Mouse (Mus musculus): ENCODE results near the gene Hipk4. TPM values are rescaled to one million over a fixed set of nuclear protein-coding genes. Genes with fewer than 3 reads are reported as not detected.
A peak's percentile ranks its signal among the peaks of the same experiment; 100 is the strongest.

Gene Hipk4
- total and polyA plus RNA-seq, 2 experiments = not detected

DNA sequence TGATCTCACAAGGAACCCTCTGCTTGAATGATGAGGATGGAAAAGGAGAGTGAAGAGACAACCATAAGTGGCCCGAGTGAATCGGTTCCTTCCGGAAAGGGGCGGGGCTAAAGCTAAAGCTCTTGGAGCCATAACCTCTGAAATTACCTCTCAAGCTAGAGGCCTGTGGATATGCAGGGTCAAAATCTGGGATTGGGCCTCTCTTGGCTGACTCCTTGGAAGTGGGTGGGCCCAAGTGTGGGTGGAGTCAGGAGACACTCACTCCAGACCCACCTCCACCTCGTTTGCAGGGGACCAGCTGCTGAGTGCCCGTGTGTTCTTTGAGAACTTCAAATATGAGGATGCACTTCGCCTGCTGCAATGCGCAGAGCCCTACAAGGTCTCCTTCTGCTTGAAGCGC, 8.1 kb upstream of the Hipk4 start:
- Histone ChIP-seq H3K4me1 (ENCODE audit: control insufficient read depth, insufficient read depth, low read length) (no peaks in the 10 kb centered on the region), H3K27me3 (ENCODE audit: control insufficient read depth, insufficient read depth, low read length) (no peaks in the 10 kb centered on the region), H3K4me3 (ENCODE audit: insufficient read depth, low read depth, low read length) (no peak overlapping the region), H3K9ac (ENCODE audit: low read depth, low read length) (no peak overlapping the region), H3K79me2 (ENCODE audit: control insufficient read depth, insufficient read depth, low read length) (no peaks in the 10 kb centered on the region), H3K27ac (replicated peaks; ENCODE audit: insufficient read depth, low read depth, low read length) (no peak overlapping the region), H3K36me3 (ENCODE audit: control insufficient read depth, insufficient read depth, low read length) (no peaks in the 10 kb centered on the region)
- DNase-seq (ENCODE audit: extremely low read depth, low read depth, low spot score) = no peak
- 78% methylated on average over 9 of the region's 9 CpGs for WGBS
- TF ChIP-seq CTCF (IDR thresholded peaks at IDR 0.05; ENCODE audit: low read depth, low read length) (no peak), POLR2A (IDR thresholded peaks at IDR 0.05; ENCODE audit: extremely low read depth, insufficient read depth, low read length) (no peak)

DNA sequence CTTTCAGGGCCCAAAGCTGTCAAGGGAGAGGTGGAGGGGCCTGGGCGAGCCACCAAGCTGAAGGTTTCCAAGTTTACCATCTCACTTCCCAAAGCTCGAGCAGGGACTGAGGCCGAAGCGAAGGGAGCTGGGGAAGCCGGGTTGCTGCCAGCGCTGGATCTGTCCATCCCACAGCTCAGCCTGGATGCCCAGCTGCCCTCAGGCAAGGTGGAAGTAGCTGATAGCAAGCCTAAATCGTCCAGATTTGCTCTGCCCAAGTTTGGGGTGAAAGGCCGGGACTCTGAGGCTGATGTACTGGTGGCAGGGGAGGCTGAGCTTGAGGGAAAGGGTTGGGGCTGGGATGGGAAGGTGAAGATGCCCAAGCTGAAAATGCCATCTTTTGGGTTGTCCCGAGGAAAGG, 4.8 kb upstream of the Hipk4 start:
- H3K9ac ChIP-seq (ENCODE audit: low read depth, low read length) = no peak overlapping the region
- no peaks in the 10 kb centered on the region for H3K27me3 ChIP-seq (ENCODE audit: control insufficient read depth, insufficient read depth, low read length)
- no peak overlapping the region for H3K4me3 ChIP-seq (ENCODE audit: insufficient read depth, low read depth, low read length)
- no peak overlapping the region for H3K27ac ChIP-seq (replicated peaks; ENCODE audit: insufficient read depth, low read depth, low read length)
- no peaks in the 10 kb centered on the region for H3K36me3 ChIP-seq (ENCODE audit: control insufficient read depth, insufficient read depth, low read length)
- no peaks in the 10 kb centered on the region for H3K79me2 ChIP-seq (ENCODE audit: control insufficient read depth, insufficient read depth, low read length)
- no peaks in the 10 kb centered on the region for H3K4me1 ChIP-seq (ENCODE audit: control insufficient read depth, insufficient read depth, low read length)
- 83% methylated on average over 9 of the region's 9 CpGs for WGBS
- TF ChIP-seq POLR2A (IDR thresholded peaks at IDR 0.05; ENCODE audit: extremely low read depth, insufficient read depth, low read length) (no peak), CTCF (IDR thresholded peaks at IDR 0.05; ENCODE audit: low read depth, low read length) (no peak)
- no peak for DNase-seq (ENCODE audit: extremely low read depth, low read depth, low spot score)

DNA sequence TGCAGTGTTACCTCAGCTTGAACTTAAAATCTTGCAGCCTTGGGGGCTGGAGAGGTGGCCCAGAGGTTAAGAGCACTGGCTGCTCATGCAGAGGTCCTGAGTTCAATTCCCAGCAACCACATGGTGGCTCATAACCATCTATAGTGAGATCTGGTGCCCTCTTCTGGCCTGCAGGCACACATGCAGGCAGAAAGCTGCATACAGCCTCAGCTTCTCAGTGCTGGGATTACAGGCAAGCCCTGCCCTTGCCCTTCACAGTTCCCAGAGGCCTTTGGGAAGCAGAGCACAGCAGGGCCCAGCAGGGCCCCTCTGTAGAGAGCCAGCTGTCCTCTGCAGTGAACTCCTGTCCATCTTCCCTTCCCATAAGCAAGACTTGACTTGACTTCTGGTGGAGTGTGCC, 3.0 kb upstream of the Hipk4 start:
- TF ChIP-seq POLR2A (IDR thresholded peaks at IDR 0.05; ENCODE audit: extremely low read depth, insufficient read depth, low read length) (no peak), CTCF (IDR thresholded peaks at IDR 0.05; ENCODE audit: low read depth, low read length) (no peak)
- H3K27me3 ChIP-seq (ENCODE audit: control insufficient read depth, insufficient read depth, low read length) = no peaks in the 10 kb centered on the region
- no peaks in the 10 kb centered on the region for H3K4me1 ChIP-seq (ENCODE audit: control insufficient read depth, insufficient read depth, low read length)
- H3K27ac ChIP-seq (replicated peaks; ENCODE audit: insufficient read depth, low read depth, low read length) = no peak overlapping the region
- H3K4me3 ChIP-seq (ENCODE audit: insufficient read depth, low read depth, low read length) = no peak overlapping the region
- no peaks in the 10 kb centered on the region for H3K79me2 ChIP-seq (ENCODE audit: control insufficient read depth, insufficient read depth, low read length)
- DNase-seq (ENCODE audit: extremely low read depth, low read depth, low spot score) = no peak
- H3K9ac ChIP-seq (ENCODE audit: low read depth, low read length) = no peak overlapping the region
- no peaks in the 10 kb centered on the region for H3K36me3 ChIP-seq (ENCODE audit: control insufficient read depth, insufficient read depth, low read length)

DNA sequence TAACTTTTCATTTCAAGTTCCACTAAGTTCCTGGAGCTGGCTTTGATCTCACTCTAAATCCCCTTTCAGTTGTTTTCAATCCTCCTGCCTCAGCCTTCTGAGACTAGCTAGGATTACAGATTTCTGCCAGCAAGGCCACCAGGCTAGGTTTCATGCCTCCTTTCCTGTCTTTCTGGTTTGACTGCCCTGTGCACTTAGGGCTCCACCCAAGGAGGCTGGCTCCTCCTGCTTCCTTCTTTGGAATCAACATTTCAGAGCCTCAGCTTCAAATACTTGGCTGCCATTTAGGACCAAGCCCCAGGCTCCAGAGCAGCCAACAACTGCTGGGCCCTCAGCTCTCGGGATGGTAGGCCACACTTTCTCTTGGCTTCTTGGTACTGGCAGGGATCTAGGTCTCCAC, 2.5 kb upstream of the Hipk4 start:
- Histone ChIP-seq H3K79me2 (ENCODE audit: control insufficient read depth, insufficient read depth, low read length) (no peaks in the 10 kb centered on the region), H3K4me3 (ENCODE audit: insufficient read depth, low read depth, low read length) (no peak overlapping the region), H3K27me3 (ENCODE audit: control insufficient read depth, insufficient read depth, low read length) (no peaks in the 10 kb centered on the region), H3K36me3 (ENCODE audit: control insufficient read depth, insufficient read depth, low read length) (no peaks in the 10 kb centered on the region), H3K9ac (ENCODE audit: low read depth, low read length) (no peak overlapping the region), H3K4me1 (ENCODE audit: control insufficient read depth, insufficient read depth, low read length) (no peaks in the 10 kb centered on the region), H3K27ac (replicated peaks; ENCODE audit: insufficient read depth, low read depth, low read length) (no peak overlapping the region)
- no peak for DNase-seq (ENCODE audit: extremely low read depth, low read depth, low spot score)
- no peak for TF ChIP-seq CTCF (IDR thresholded peaks at IDR 0.05; ENCODE audit: low read depth, low read length)
- no peak for TF ChIP-seq POLR2A (IDR thresholded peaks at IDR 0.05; ENCODE audit: extremely low read depth, insufficient read depth, low read length)
- 80% methylated on average over 1 of the region's 1 CpGs for WGBS

DNA sequence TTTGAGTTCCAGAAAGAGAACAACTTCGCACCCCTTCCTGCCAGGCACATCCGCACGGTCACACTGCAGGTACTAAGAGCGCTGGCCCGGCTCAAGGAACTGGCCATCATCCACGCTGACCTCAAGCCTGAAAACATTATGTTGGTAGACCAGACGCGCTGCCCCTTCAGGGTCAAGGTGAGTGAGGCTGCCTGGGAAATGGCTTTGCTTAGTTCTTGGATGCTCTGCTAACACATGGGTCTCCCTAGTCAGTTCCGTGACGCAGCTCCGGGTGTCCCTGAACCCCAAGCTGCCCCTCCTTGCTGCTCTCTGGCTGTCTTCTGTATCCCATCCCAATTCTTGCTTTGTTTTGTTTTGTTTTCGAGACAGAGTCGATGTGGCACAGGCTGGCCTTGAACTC, 738 bp downstream of the Hipk4 start:
- DNase-seq (ENCODE audit: extremely low read depth, low read depth, low spot score) = no peak
- 91% methylated on average over 13 of the region's 13 CpGs for WGBS
- Histone ChIP-seq H3K4me3 (ENCODE audit: insufficient read depth, low read depth, low read length) (no peak overlapping the region), H3K27ac (replicated peaks; ENCODE audit: insufficient read depth, low read depth, low read length) (no peak overlapping the region), H3K36me3 (ENCODE audit: control insufficient read depth, insufficient read depth, low read length) (no peaks in the 10 kb centered on the region), H3K27me3 (ENCODE audit: control insufficient read depth, insufficient read depth, low read length) (no peaks in the 10 kb centered on the region), H3K9ac (ENCODE audit: low read depth, low read length) (no peak overlapping the region), H3K79me2 (ENCODE audit: control insufficient read depth, insufficient read depth, low read length) (no peaks in the 10 kb centered on the region), H3K4me1 (ENCODE audit: control insufficient read depth, insufficient read depth, low read length) (no peaks in the 10 kb centered on the region)
- TF ChIP-seq CTCF (IDR thresholded peaks at IDR 0.05; ENCODE audit: low read depth, low read length) = no peak
- no peak for TF ChIP-seq POLR2A (IDR thresholded peaks at IDR 0.05; ENCODE audit: extremely low read depth, insufficient read depth, low read length)

DNA sequence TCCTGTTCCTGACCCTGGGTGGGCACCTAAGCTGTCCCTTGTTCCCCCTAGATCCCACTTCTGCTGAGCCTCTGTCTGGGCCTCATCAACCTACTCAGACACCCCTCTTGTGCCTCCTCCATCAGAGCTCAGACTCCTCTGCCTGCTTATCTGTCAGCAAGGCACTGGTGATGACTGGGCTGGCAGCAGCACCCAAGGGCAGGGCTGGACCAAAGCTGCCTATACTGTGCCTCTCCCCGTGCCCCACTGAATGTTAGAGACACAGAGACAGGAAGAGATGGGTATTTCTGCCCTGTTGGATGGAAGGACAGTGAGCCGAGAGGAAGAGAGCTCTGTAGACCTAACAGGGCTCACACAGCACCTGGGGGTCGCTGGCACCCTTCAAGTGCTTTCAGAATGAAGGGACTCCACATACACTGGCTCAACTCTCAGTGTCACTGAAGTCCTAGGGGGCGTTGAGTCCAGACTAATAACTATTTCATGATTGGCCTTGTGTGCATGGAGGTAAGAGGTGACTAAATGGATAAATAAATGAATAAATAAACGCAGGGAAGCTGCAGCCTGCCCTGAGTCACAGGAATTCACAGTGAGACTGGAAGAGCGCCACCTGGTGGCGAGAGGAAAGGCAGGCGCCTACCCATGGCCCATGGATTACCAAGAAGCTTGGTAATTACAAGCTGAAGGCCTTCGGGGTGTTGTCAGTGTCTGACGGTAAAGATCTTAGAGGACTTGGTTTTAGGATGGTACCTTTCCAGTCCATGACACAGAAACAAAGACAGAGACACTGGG, 3.2 kb downstream of the Hipk4 start:
- H3K9ac ChIP-seq (ENCODE audit: low read depth, low read length) = no peak overlapping the region
- TF ChIP-seq CTCF (IDR thresholded peaks at IDR 0.05; ENCODE audit: low read depth, low read length) (peak; percentile 95), POLR2A (IDR thresholded peaks at IDR 0.05; ENCODE audit: extremely low read depth, insufficient read depth, low read length) (no peak)
- no peak overlapping the region for H3K4me3 ChIP-seq (ENCODE audit: insufficient read depth, low read depth, low read length)
- H3K27me3 ChIP-seq (ENCODE audit: control insufficient read depth, insufficient read depth, low read length) = no peaks in the 10 kb centered on the region
- peak; percentile 46 for DNase-seq (ENCODE audit: extremely low read depth, low read depth, low spot score)
- 20% methylated on average over 10 of the region's 10 CpGs for WGBS
- H3K36me3 ChIP-seq (ENCODE audit: control insufficient read depth, insufficient read depth, low read length) = no peaks in the 10 kb centered on the region
- no peaks in the 10 kb centered on the region for H3K79me2 ChIP-seq (ENCODE audit: control insufficient read depth, insufficient read depth, low read length)
- H3K4me1 ChIP-seq (ENCODE audit: control insufficient read depth, insufficient read depth, low read length) = no peaks in the 10 kb centered on the region
- H3K27ac ChIP-seq (replicated peaks; ENCODE audit: insufficient read depth, low read depth, low read length) = no peak overlapping the region

All from liver, adult 2 months (tissue).